Mouse (Mus musculus) testis, adult 2 months (tissue): ENCODE data around the gene Rnd1. TPM values are rescaled to one million over a fixed set of nuclear protein-coding genes. Genes with fewer than 3 reads are reported as not detected.

Source experiments
- H3K27ac ChIP-seq: fragments of 200-500 bp; 2 replicates; pipeline ENCODE4 v1.5.1; 2012; ENCODE audit warnings: low read depth, low read length; ENCODE audit not compliant: control insufficient read depth, insufficient read depth
- H3K27me3 ChIP-seq: fragments of 200-500 bp; 2 replicates; pipeline ENCODE4 v1.6.1; 2012; ENCODE audit warnings: mild to moderate bottlenecking, low read length, moderate library complexity; ENCODE audit not compliant: control insufficient read depth, insufficient read depth
- H3K36me3 ChIP-seq: fragments of 200-500 bp; 2 replicates; pipeline ENCODE4 v1.6.1; 2012; ENCODE audit warnings: mild to moderate bottlenecking, low read length; ENCODE audit not compliant: control insufficient read depth, insufficient read depth
- H3K4me1 ChIP-seq: fragments of 200-500 bp; 2 replicates; pipeline ENCODE4 v1.6.1; 2012; ENCODE audit warnings: low read length; ENCODE audit not compliant: control insufficient read depth, insufficient read depth
- H3K4me3 ChIP-seq: fragments of 200-500 bp; 2 replicates; pipeline ENCODE4 v1.5.1; 2012; ENCODE audit warnings: low read depth, mild to moderate bottlenecking, low read length, moderate library complexity, mixed read lengths; ENCODE audit not compliant: control insufficient read depth
- CTCF ChIP-seq: fragments of 200-500 bp; IDR thresholded peaks from 2 replicates; pipeline ENCODE4 v1.5.1; 2012; ENCODE audit warnings: low read depth, mild to moderate bottlenecking, inconsistent platforms, low read length, moderate library complexity; ENCODE audit not compliant: control insufficient read depth, insufficient read depth, insufficient replicate concordance
- POLR2A ChIP-seq: fragments of 200-500 bp; IDR thresholded peaks from 2 replicates; pipeline ENCODE4 v1.6.1; 2012; ENCODE audit warnings: low read depth, mild to moderate bottlenecking, inconsistent platforms, low read length, moderate library complexity; ENCODE audit not compliant: control insufficient read depth
- polyA plus RNA-seq: library from polyadenylated mRNA; depleted of rRNA; stranded (reverse); fragments of >200 nt; gene quantifications from 2 replicates; pipeline ENCODE4 v1.2.3, GENCODE M21; 2012

The Rnd1 gene
- polyA plus RNA-seq, 1 experiment: 0.32 TPM

DNA sequence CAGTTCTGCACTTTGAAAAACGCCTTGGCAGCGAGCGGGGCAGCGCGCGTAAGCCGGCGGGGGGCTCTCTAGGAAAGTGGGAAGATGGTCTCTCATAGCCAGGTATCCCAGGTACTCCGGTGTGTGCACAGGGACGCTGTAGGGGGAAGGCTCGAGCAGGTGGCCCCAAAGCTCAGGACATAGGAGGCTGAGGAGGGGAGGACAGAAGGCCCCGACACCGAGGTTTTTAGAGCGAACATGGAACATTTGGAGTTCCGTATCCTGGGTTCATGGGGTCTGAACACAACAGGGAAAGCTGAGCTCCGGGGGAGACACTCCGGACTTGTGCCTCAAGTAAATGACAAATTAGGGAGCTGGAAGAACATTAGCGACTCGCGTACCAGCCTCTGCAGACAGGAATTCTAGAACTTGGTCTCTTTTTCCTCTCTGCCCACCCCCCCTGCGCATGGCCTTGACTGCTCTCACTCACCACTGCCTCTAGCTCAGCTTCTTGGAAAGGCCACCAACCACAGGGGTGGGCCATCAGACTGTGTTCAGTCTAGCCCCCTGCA, 41.9 kb downstream of the Rnd1 start:
- no peak overlapping the region for H3K27ac ChIP-seq
- H3K27me3 ChIP-seq: peaks cover 10% of the 10 kb centered on the region
- peaks cover 29% of the 10 kb centered on the region for H3K4me1 ChIP-seq
- TF ChIP-seq CTCF: no peak
- no peak for TF ChIP-seq POLR2A
- no peaks in the 10 kb centered on the region for H3K36me3 ChIP-seq
- no peak overlapping the region for H3K4me3 ChIP-seq

DNA sequence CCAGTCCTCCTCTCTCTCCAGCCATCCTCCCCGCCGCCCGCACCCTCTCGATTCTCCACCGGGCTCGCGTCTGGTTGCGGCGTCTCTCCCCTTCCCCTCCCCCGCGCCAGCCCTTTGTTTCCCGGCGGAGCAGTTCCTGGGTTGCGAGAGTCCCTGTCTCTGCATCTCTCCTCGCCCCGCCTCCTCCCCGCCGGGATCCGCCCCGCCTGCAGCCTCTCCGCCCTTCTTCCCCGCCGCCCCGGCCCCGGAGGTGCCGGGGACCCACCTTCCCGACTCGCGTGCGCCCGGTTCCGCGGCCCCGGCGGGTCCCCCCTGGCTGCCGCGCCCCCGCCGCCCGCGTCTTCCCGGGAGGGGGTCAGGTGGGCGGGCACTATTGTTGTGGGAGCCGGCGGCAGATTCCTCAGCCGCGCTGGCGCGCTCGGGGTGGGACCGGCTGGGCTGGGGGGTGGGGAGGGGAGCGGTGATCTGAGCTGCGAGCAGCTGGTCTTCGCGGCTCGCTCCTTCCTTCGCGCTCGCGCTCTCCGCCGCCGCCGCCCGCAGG, 42.6 kb downstream of the Rnd1 start:
- Histone ChIP-seq H3K27me3 (peaks cover 10% of the 10 kb centered on the region), H3K36me3 (no peaks in the 10 kb centered on the region), H3K27ac (no peak overlapping the region), H3K4me3 (peak overlapping the region; percentile 69), H3K4me1 (peaks cover 29% of the 10 kb centered on the region)
- TF ChIP-seq POLR2A (no peak), CTCF (no peak)

DNA sequence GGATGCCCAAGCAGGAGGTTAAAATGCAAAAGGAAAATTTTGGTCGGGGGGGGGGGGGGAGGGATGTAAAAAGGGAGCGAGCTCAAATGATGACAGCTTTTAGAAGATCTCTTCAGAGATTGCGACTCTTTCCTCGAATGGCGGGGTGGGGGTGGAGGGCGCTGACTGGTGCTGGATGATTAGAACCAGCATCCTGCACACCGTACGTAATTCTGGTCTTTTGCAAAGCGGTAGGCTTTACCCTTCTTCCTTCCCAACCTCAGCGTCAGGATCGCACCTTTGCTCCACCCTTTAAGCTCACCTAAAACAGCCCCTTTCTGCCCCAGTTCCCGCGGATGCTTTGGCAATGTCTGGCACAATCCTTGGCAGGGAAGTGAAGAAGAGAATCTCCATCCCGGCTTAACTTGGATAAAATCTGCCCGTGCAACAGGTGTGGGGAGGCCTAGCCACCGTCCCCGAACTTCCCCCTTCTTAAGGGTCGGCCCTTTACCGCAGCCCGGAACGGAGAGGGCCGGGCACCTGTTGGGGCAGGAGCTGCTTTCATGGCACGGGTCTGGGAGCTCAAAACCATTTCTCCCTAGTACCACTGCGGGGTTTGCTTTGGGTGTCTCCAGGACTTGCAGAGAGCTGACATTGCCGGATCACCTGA, 43.3 kb downstream of the Rnd1 start:
- H3K36me3 ChIP-seq: no peaks in the 10 kb centered on the region
- peaks cover 29% of the 10 kb centered on the region for H3K4me1 ChIP-seq
- H3K4me3 ChIP-seq: peak overlapping the region; percentile 69
- no peak for TF ChIP-seq POLR2A
- TF ChIP-seq CTCF: no peak
- peaks cover 10% of the 10 kb centered on the region for H3K27me3 ChIP-seq
- no peak overlapping the region for H3K27ac ChIP-seq

DNA sequence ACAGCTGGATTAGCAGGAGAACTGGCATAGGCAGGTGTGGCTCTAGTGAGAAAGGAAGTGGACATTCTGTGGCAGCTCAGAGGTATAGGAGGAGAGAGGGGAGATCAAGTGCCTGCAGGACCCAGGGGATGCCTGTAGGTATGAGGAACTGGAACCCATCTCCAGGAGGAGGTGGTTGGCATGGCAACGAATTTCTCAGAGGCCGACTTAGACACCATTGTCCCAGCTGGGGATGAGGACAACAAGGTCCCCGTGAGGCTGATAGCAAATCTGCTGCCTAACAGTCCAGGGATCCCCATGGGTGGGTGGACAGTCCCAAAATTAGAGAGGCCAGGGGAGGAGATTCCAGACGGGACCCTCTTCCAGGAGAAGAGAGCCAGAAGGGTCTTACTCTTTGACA, 44.3 kb downstream of the Rnd1 start:
- TF ChIP-seq POLR2A (no peak), CTCF (no peak)
- Histone ChIP-seq H3K27ac (no peak overlapping the region), H3K4me3 (no peak overlapping the region), H3K27me3 (peaks cover 10% of the 10 kb centered on the region), H3K4me1 (peaks cover 38% of the 10 kb centered on the region), H3K36me3 (no peaks in the 10 kb centered on the region)

GRCm38 (mm10) chr15:98632107-98632744, 45.0 kb downstream of the Rnd1 start:
- TF ChIP-seq CTCF: no peak
- Histone ChIP-seq H3K4me1 (peaks cover 38% of the 10 kb centered on the region), H3K27me3 (peaks cover 10% of the 10 kb centered on the region), H3K4me3 (peak overlapping the region; percentile 55; the same call in 1 of the 2 replicates), H3K27ac (no peak overlapping the region), H3K36me3 (no peaks in the 10 kb centered on the region)

DNA sequence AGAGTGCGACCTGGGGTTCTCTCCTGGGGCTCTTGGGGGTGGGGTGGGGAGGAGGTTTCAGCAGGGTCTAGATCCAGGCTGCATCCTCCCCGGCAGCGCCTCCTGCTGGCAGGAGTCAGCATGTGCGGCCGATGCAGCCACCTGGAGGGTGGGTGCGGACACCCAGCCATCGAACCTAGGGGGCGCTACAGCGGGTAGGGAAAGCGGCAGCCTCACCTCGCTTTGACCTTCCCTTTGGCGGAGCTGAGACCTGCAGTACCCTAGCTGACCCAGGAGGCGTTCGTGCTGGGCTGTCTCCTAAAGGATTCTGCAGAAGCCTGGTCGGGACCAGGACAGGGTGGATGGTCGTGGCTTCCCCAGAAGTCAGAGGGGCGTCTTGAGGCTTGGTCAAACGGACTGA, 45.8 kb downstream of the Rnd1 start:
- Histone ChIP-seq H3K4me1 (peaks cover 38% of the 10 kb centered on the region), H3K27ac (no peak overlapping the region), H3K27me3 (peaks cover 10% of the 10 kb centered on the region), H3K4me3 (peak overlapping the region; percentile 55), H3K36me3 (no peaks in the 10 kb centered on the region)
- TF ChIP-seq POLR2A (no peak), CTCF (peak; percentile 90)

DNA sequence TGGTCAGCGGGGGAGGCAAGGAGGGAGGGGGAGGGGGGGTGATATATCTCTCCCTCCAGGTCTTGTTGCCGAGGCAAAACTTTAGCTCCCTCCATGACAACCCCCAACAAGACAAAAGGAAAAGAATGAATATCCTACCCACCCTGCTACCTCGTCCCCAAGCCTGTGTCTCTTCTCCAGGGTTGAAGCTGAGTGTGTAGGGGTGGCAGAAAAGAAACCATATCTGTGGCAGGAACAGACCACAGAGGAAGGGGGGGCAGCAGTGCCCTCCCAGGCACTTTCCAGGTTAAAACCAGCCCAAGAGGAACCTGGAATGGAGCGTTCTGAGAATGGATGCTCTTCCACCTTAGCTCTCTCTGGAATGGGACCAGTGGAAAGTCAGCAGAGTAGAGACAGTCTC, 46.7 kb downstream of the Rnd1 start, which contains the start of gene Cacnb3:
TSS of gene Cacnb3 (plus strand) at position 301 of the 400 bp plus-strand sequence.
- H3K4me3 ChIP-seq: peak within 1 kb of the TSS; percentile 55
- peaks cover 10% of the 10 kb centered on the region for H3K27me3 ChIP-seq
- H3K4me1 ChIP-seq: peaks cover 36% of the 10 kb centered on the region
- TF ChIP-seq POLR2A: no peak
- TF ChIP-seq CTCF: no peak
- no peak within 1 kb of the TSS for H3K27ac ChIP-seq
- no peaks in the 10 kb centered on the region for H3K36me3 ChIP-seq
